In genomic region chr10:21156953-21157499, GRCm38 (mm10) we compare ENCODE assay signal across 28 mouse cellular contexts. TPM values are rescaled to one million over a fixed set of nuclear protein-coding genes. Genes with fewer than 3 reads are reported as not detected.
DNase-seq lines count a peak whose midpoint lies in the region; ATAC-seq and TF ChIP-seq lines count a peak whose summit lies in the region.
"Had no signal": no experiment of that assay in that cellular context is flagged by ENCODE, and none has a peak within 500 bp of the region (broad histone marks: within the 10 kb centered on the region; RNA-seq: fewer than 3 reads in every experiment).

No protein-coding gene starts in this region.

- no peak overlapping the region for H3K4me3 ChIP-seq in heart, embryonic 10.5 days
- no peak overlapping the region for H3K4me3 ChIP-seq in liver, embryonic 14.5 days (ENCODE audit: insufficient read depth in 1 of 2, low read depth in 2 of 2, low read length in 2 of 2)
- H3K4me3 ChIP-seq: embryonic facial prominence, embryonic 10.5 days; embryonic facial prominence, embryonic 15.5 days; forebrain, embryonic 13.5 days; hindbrain, embryonic 13.5 days; left cerebral cortex, adult 2 months; limb, embryonic 12.5 days; myocyte; neural tube, embryonic 12.5 days had no signal

- no peak overlapping the region for H3K27ac ChIP-seq in heart, embryonic 10.5 days
- H3K27ac ChIP-seq in liver, embryonic 14.5 days = no peak overlapping the region
- H3K27ac ChIP-seq: embryonic facial prominence, embryonic 10.5 days; embryonic facial prominence, embryonic 15.5 days; forebrain, embryonic 13.5 days; hindbrain, embryonic 13.5 days; left cerebral cortex, adult 2 months; limb, embryonic 12.5 days; neural tube, embryonic 12.5 days had no signal

- TF ChIP-seq CTCF in liver, embryonic 14.5 days (IDR thresholded peaks at IDR 0.05; ENCODE audit: low read depth) = no peak

- H3K9ac ChIP-seq in liver, embryonic 14.5 days (replicated peaks) = no peak overlapping the region
- H3K9ac ChIP-seq: embryonic facial prominence, embryonic 15.5 days; forebrain, embryonic 13.5 days; hindbrain, embryonic 13.5 days; limb, embryonic 12.5 days; neural tube, embryonic 12.5 days had no signal

- peak overlapping the region; percentile 4; the same call in 1 of the 2 replicates for H3K4me2 ChIP-seq in liver, embryonic 14.5 days (ENCODE audit: low read depth)
- H3K4me2 ChIP-seq: embryonic facial prominence, embryonic 15.5 days; forebrain, embryonic 13.5 days; heart, embryonic 11.5 days; hindbrain, embryonic 13.5 days; limb, embryonic 12.5 days; midbrain, embryonic 11.5 days; neural tube, embryonic 12.5 days had no signal

- 79% methylated on average over 5 of the region's 5 CpGs for WGBS in heart, embryonic 10.5 days
- WGBS in liver, embryonic 14.5 days (ENCODE audit: insufficient replicate concordance) = 19% methylated on average over 5 of the region's 5 CpGs

- DNase-seq in heart, adult 11 months = peak; percentile 76
- no peak for DNase-seq in heart, embryonic 10.5 days (ENCODE audit: low spot score)
- peak; percentile 39 for DNase-seq in thymus, postnatal 14 days
- no peak for DNase-seq in thymus, postnatal 0 days (ENCODE audit: low spot score)
- no peak for DNase-seq in liver, embryonic 14.5 days (ENCODE audit: low read depth in 3 of 3, low spot score in 3 of 3)
- no peak for DNase-seq in embryo, embryonic 9.5 days (ENCODE audit: extremely low spot score)
- no peak for DNase-seq in kidney, adult 8-10 months
- DNase-seq: adrenal gland, adult 2 months; cerebellum, adult 2 months; cerebellum, postnatal 14 days; gastrocnemius, postnatal 10 days; heart, postnatal 36 days; kidney, postnatal 14 days; right cerebral cortex, postnatal 4 days; thymus, adult 2 months had no signal

- no peak for ATAC-seq in liver, embryonic 14.5 days (ENCODE audit: insufficient read depth)
- no peak for ATAC-seq in granulocyte monocyte progenitor cell, adult 5-6 weeks (replicated peaks; ENCODE audit: poor library complexity, severe bottlenecking)
- ATAC-seq: activated CD4-positive, CD25-positive, alpha-beta regulatory T cell, adult 4 months; forebrain, embryonic 13.5 days; intestine, postnatal 0 days had no signal

- H3K9me3 ChIP-seq in heart, embryonic 10.5 days = no peaks in the 10 kb centered on the region
- no peaks in the 10 kb centered on the region for H3K9me3 ChIP-seq in liver, embryonic 14.5 days (ENCODE audit: control insufficient read depth, low read length)
- H3K9me3 ChIP-seq: embryonic facial prominence, embryonic 10.5 days; embryonic facial prominence, embryonic 15.5 days; forebrain, embryonic 13.5 days; hindbrain, embryonic 13.5 days; limb, embryonic 12.5 days; neural tube, embryonic 12.5 days had no signal

- TF ChIP-seq EP300 in liver, embryonic 14.5 days (IDR thresholded peaks at IDR 0.05; ENCODE audit: low read depth) = no peak

- peaks cover 24% of the 10 kb centered on the region for H3K4me1 ChIP-seq in heart, embryonic 10.5 days
- peaks cover 12% of the 10 kb centered on the region in 2 experiments; a peak in 3 of 4 replicates for H3K4me1 ChIP-seq in liver, embryonic 14.5 days (replicated peaks; ENCODE audit: control insufficient read depth in 2 of 2, insufficient read depth in 2 of 2, low read length in 1 of 2)

- H3K27me3 ChIP-seq in heart, embryonic 10.5 days (ENCODE audit: insufficient read depth, poor library complexity, severe bottlenecking) = peaks cover 39% of the 10 kb centered on the region
- no peaks in the 10 kb centered on the region for H3K27me3 ChIP-seq in liver, embryonic 14.5 days (ENCODE audit: control insufficient read depth, insufficient read depth, low read length)

- H3K36me3 ChIP-seq in heart, embryonic 10.5 days = no peaks in the 10 kb centered on the region
- H3K36me3 ChIP-seq in liver, embryonic 14.5 days (replicated peaks; ENCODE audit: control insufficient read depth, insufficient read depth, low read depth) = no peaks in the 10 kb centered on the region; the same call in 1 of the 2 replicates
- H3K36me3 ChIP-seq: embryonic facial prominence, embryonic 15.5 days; hindbrain, embryonic 13.5 days; neural tube, embryonic 12.5 days had no signal

RNA-seq across cellular contexts. Expression of gene Myb, which starts 3.8 kb away (rescaled TPM):
- 1.6 and 3.2 TPM in 2 replicates for polyA plus RNA-seq in heart, embryonic 10.5 days (2016; fragmentation: Nextera tagmentation; extraction: Ambion mirVana)
- 183 and 202 TPM in 2 replicates for polyA plus RNA-seq in thymus, postnatal 0 days (2015; fragmentation: Nextera tagmentation; extraction: Ambion mirVana)
- 14.1 and 16.9 TPM in 2 replicates for polyA plus RNA-seq in liver, embryonic 14.5 days (2012; rRNA removed)
- 11.7 and 13.6 TPM in 2 replicates for polyA plus RNA-seq in liver, embryonic 14.5 days (2014; fragmentation: Nextera tagmentation; extraction: Ambion mirVana)
- total RNA-seq in granulocyte monocyte progenitor cell, adult 5-6 weeks (2014; fragmentation: Nextera tagmentation) = 711 and 754 TPM in 2 replicates
- 604 and 618 TPM in 2 replicates for total RNA-seq in granulocyte monocyte progenitor cell, adult 5-6 weeks (2017)
- total RNA-seq: heart, postnatal 36 days had no signal

Comparison
In these comparisons a context has a peak if more than half of its experiments do, and no peak if none do; other contexts are left out.
1. DNase-seq: peak in heart, adult 11 months (single experiment) and thymus, postnatal 14 days (single experiment); none in heart, embryonic 10.5 days (single experiment), thymus, postnatal 0 days (single experiment), liver, embryonic 14.5 days (0 of 3), embryo, embryonic 9.5 days (single experiment) and kidney, adult 8-10 months (0 of 2).
2. RNA of gene Myb, which starts 3.8 kb away (polyA plus RNA-seq): 183 to 202 TPM in thymus, postnatal 0 days; 11.7 to 16.9 TPM in liver, embryonic 14.5 days and 1.6 to 3.2 TPM in heart, embryonic 10.5 days; every median in the first group is over 10 times any median in the second.